Mouse (Mus musculus) heart, adult 2 months (tissue): ENCODE results near the gene Atad3a. TPM values are rescaled to one million over a fixed set of nuclear protein-coding genes. Genes with fewer than 3 reads are reported as not detected.

Experiments used
- DNase-seq, 2 experiments: peaks; one replicate each; pipeline ENCODE4 v3.0.0; 2021
- H3K27ac ChIP-seq: fragments of 200-600 bp; 2 replicates; pipeline ENCODE4 v1.8.1; 2022
- H3K27me3 ChIP-seq: fragments of 200-500 bp; 2 replicates; pipeline ENCODE4 v1.6.1; 2012; ENCODE audit warnings: mild to moderate bottlenecking, low read length, inconsistent platforms, mixed read lengths; ENCODE audit not compliant: control insufficient read depth, insufficient read depth
- H3K36me3 ChIP-seq: fragments of 200-500 bp; 2 replicates; pipeline ENCODE4 v1.6.1; 2012; ENCODE audit warnings: low read length, inconsistent platforms; ENCODE audit not compliant: control insufficient read depth, insufficient read depth
- H3K4me1 ChIP-seq: fragments of 200-500 bp; 2 replicates; pipeline ENCODE4 v1.6.1; 2011; ENCODE audit warnings: low read length; ENCODE audit not compliant: control insufficient read depth, insufficient read depth
- H3K4me3 ChIP-seq: fragments of 200-600 bp; 2 replicates; pipeline ENCODE4 v1.8.1; 2022
- H3K79me2 ChIP-seq: fragments of 200-500 bp; replicated peaks from 2 replicates; pipeline ENCODE4 v1.6.1; 2012; ENCODE audit warnings: mild to moderate bottlenecking, inconsistent platforms, low read length, moderate library complexity, mixed read lengths; ENCODE audit not compliant: control insufficient read depth, insufficient read depth
- H3K9ac ChIP-seq: fragments of 200-500 bp; 2 replicates; pipeline ENCODE4 v1.6.1; 2012; ENCODE audit warnings: low read depth, mild to moderate bottlenecking, control low read depth, inconsistent platforms, low read length, mixed read lengths
- CTCF ChIP-seq: fragments of 200-600 bp; IDR thresholded peaks from 2 replicates; pipeline ENCODE4 v1.8.1; 2022; ENCODE audit warnings: antibody characterized with exemption, mild to moderate bottlenecking, moderate library complexity
- EP300 ChIP-seq: fragments of 200-500 bp; IDR thresholded peaks from 2 replicates; pipeline ENCODE4 v1.6.1; 2011; ENCODE audit warnings: low read depth, low read length, control low read depth; ENCODE audit not compliant: insufficient read depth
- POLR2A ChIP-seq: fragments of 200-500 bp; IDR thresholded peaks from 2 replicates; pipeline ENCODE4 v1.6.1; 2011; ENCODE audit warnings: mild to moderate bottlenecking, low read depth, low read length, control low read depth; ENCODE audit not compliant: insufficient read depth
- WGBS: fragments of 180-500 bp; shearing (Covaris S2); methylation state at CpG from one replicate; pipeline ENCODE4 v1.1.7; 2018; 5-methylcytosine and 5-hydroxymethylcytosine counted together
- intact Hi-C: fragments of 180-260 bp; cut with DNase I; formaldehyde crosslinking; loops from one replicate; pipeline ENCODE4 v1.15.1; 2025
- polyA plus RNA-seq: library from polyadenylated mRNA; depleted of rRNA; stranded (reverse); fragments of >200 nt; gene quantifications from 2 replicates; pipeline ENCODE4 v1.2.3, GENCODE M21; 2012
- total RNA-seq, 2 experiments: library from RNA; stranded (reverse); gene quantifications; 2 replicates each; pipeline ENCODE4 v1.2.3; 2021

Atad3a gene
- total and polyA plus RNA-seq, 3 experiments = 42.3 to 85.4 (median 47.7) TPM

- Histone ChIP-seq H3K36me3 (no peaks in the 10 kb centered on the region), H3K79me2 (no peaks in the 10 kb centered on the region), H3K27me3 (no peaks in the 10 kb centered on the region), H3K4me1 (peaks cover 23% of the 10 kb centered on the region), H3K4me3 (peak overlapping the region; percentile 58), H3K9ac (no peak overlapping the region), H3K27ac (peak overlapping the region; percentile 85)
- intact Hi-C loops = no loop called here
- TF ChIP-seq EP300 = no peak
- TF ChIP-seq POLR2A = no peak
- TF ChIP-seq CTCF = no peak
- WGBS = 41% methylated on average over 5 of the region's 5 CpGs
- DNase-seq = no peak
These were observed 12.6 kb upstream of the Atad3a start for GRCm38 (mm10) chr4:155773335-155774078.

DNA sequence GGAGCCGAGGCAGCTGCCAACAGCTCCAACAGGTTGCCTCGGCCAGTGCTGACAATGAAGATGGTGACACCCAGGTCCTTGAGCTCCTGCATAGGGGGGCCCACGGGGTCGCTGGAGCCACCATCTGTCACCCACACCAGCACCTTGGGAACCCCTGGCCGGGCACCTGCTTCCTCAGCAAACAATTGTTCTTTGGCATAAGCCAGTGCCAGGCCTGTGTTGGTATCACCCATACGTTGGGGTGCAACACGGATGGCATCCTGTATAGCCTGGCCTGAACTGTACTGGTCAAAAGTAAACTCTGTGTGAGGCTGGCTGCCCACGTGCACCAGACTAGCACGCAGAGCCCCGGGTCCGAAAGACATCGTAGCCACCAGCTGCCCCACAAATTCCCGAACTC is 11.9 kb upstream of the Atad3a start:
- intact Hi-C loops = no loop called here
- Histone ChIP-seq H3K9ac (no peak overlapping the region), H3K4me3 (no peak overlapping the region), H3K27ac (no peak overlapping the region), H3K4me1 (peaks cover 22% of the 10 kb centered on the region), H3K79me2 (no peaks in the 10 kb centered on the region), H3K27me3 (no peaks in the 10 kb centered on the region), H3K36me3 (no peaks in the 10 kb centered on the region)
- DNase-seq = no peak
- TF ChIP-seq CTCF (no peak), POLR2A (no peak), EP300 (no peak)
- 86% methylated on average over 13 of the region's 13 CpGs for WGBS

- intact Hi-C loops = no loop called here
These were observed 10.8 kb upstream of the Atad3a start for GRCm38 (mm10) chr4:155771706-155772105.

GRCm38 (mm10) chr4:155770626-155771025 is 9.7 kb upstream of the Atad3a start:
- DNase-seq = no peak
- peak overlapping the region; percentile 61; the same call in 1 of the 2 replicates for H3K4me3 ChIP-seq
- TF ChIP-seq EP300 (no peak), POLR2A (no peak), CTCF (no peak)
- peak overlapping the region; percentile 23 for H3K9ac ChIP-seq
- intact Hi-C loops = loop anchor here (1.0 kb wide), 1 partner anchor 14 kb away; no protein-coding TSS in a partner anchor
- no peaks in the 10 kb centered on the region for H3K36me3 ChIP-seq
- 54% methylated on average over 24 of the region's 24 CpGs for WGBS
- no peaks in the 10 kb centered on the region for H3K27me3 ChIP-seq
- peaks cover 9% of the 10 kb centered on the region for H3K4me1 ChIP-seq
- H3K79me2 ChIP-seq = no peaks in the 10 kb centered on the region
- H3K27ac ChIP-seq = peak overlapping the region; percentile 87

More at GRCm38 (mm10) chr4:155771706-155772105, 10.8 kb upstream of the Atad3a start:
- peaks cover 16% of the 10 kb centered on the region for H3K4me1 ChIP-seq
- no peak overlapping the region for H3K9ac ChIP-seq
- H3K79me2 ChIP-seq = no peaks in the 10 kb centered on the region
- TF ChIP-seq CTCF (no peak), POLR2A (no peak), EP300 (no peak)
- WGBS = 69% methylated on average over 2 of the region's 2 CpGs
- no peak overlapping the region for H3K27ac ChIP-seq
- no peaks in the 10 kb centered on the region for H3K27me3 ChIP-seq
- H3K36me3 ChIP-seq = no peaks in the 10 kb centered on the region
- DNase-seq = peak in 1 of 2 experiments; percentile 2
- no peak overlapping the region for H3K4me3 ChIP-seq

DNA sequence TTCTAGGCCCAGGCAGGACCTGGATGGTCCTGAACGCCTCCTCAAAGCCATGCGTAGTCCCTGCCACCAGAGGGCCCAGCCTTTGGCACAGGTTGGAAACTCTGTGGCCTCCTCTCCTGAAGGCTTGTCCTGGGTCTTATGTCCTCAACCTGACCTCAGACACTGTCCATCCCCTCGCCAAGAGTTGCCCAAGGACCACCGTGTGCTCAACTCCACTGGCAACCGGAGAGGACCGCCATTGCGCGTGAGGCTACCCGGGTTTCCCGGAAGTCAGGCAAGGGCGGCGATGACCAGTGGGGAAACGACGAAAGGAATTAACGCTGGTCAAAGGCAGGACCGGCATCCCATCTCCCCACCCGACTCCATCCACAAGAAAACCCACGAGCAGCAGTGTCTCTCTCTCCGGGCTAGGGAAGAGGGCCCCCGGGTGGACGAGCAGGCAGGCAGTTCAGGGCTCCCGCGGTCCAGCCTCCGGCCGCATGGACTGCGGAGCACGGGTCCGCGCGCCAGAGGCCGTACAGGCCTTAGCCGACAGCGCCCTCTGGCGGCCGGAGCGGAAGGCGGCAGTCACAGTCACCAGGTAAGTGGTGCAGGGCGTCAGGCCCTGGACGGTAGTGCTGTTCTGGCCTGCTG is 9.1 kb upstream of the Atad3a start:
- intact Hi-C loops = loop anchor here (1.0 kb wide), 2 partner anchors 14 to 48 kb away; no protein-coding TSS in a partner anchor
- under 1% methylated on average over 39 of the region's 39 CpGs for WGBS
- Histone ChIP-seq H3K36me3 (no peaks in the 10 kb centered on the region), H3K79me2 (no peaks in the 10 kb centered on the region), H3K9ac (peak overlapping the region; percentile 80), H3K4me1 (peaks cover 3% of the 10 kb centered on the region), H3K4me3 (peak overlapping the region; percentile 61), H3K27ac (peak overlapping the region; percentile 87), H3K27me3 (no peaks in the 10 kb centered on the region)
- DNase-seq = peak; percentile 91 to 95
- TF ChIP-seq EP300 = peak; percentile 82; the same call in 1 of the 2 replicates
- TF ChIP-seq CTCF = peak; percentile 75
- peak; percentile 49 for TF ChIP-seq POLR2A

DNA sequence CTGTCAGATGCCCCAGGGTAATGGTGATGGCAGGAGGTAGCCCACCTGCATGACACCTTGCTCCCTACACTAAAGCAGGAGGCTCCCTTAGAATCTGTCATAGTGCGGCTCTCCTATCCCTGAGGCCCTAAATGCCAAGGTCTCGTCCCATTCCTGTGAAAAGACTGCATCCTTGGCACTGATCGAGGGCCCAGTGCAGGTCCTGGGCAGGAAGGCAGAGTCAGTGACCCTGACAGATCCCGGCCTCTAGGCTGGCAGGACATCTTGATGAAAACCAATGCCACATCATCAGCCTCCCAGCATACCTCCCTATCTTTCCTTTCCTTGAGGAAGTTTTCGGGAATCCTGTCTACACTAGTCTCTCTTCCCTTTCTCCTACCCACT is 8.6 kb upstream of the Atad3a start:
- no peaks in the 10 kb centered on the region for H3K79me2 ChIP-seq
- peak overlapping the region; percentile 61 for H3K4me3 ChIP-seq
- H3K9ac ChIP-seq = 0 out of 2 replicates have a peak overlapping the region, but pooled peaks have one; percentile 31
- H3K27me3 ChIP-seq = no peaks in the 10 kb centered on the region
- intact Hi-C loops = loop anchor here (1.0 kb wide), 1 partner anchor 47 kb away; no protein-coding TSS in a partner anchor
- H3K36me3 ChIP-seq = no peaks in the 10 kb centered on the region
- TF ChIP-seq CTCF = no peak
- TF ChIP-seq POLR2A = no peak
- TF ChIP-seq EP300 = no peak
- H3K4me1 ChIP-seq = peaks cover 2% of the 10 kb centered on the region
- WGBS = 71% methylated on average over 5 of the region's 5 CpGs
- DNase-seq = no peak
- H3K27ac ChIP-seq = peak overlapping the region; percentile 87
